Mouse (Mus musculus) ES-Bruce4 (cell line): ENCODE measurements around the gene Apba2.

ENCODE experiments used
- CTCF ChIP-seq: IDR thresholded peaks from one replicate; pipeline ENCODE4 v1.8.1; 2011; ENCODE audit warnings: low read depth, low read length
- POLR2A ChIP-seq: IDR thresholded peaks from one replicate; pipeline ENCODE4 v1.8.1; 2011; ENCODE audit warnings: low read length; ENCODE audit not compliant: insufficient read depth

GRCm38 (mm10) chr7:64662506-64662905 lies 161.0 kb downstream of the Apba2 start:
- TF ChIP-seq POLR2A (no peak), CTCF (no peak)
